Mouse (Mus musculus): ENCODE measurements around the gene Eef1akmt4. TPM values are rescaled to one million over a fixed set of nuclear protein-coding genes. Genes with fewer than 3 reads are reported as not detected.

Gene Eef1akmt4
- polyA plus RNA-seq, 1 experiment from 2014 or later, result 33.1 TPM

GRCm38 (mm10) chr16:20595737-20596136, 15.7 kb upstream of the Eef1akmt4 start:
- ATAC-seq (ENCODE audit: low read depth) (no peak), DNase-seq (ENCODE audit: low spot score) (no peak)
- H3K9me3 ChIP-seq (ENCODE audit: control insufficient read depth, low read length), result no peaks in the 10 kb centered on the region
- H3K36me3 ChIP-seq (ENCODE audit: control insufficient read depth, insufficient read depth, low read length), result no peaks in the 10 kb centered on the region
- peaks cover 34% of the 10 kb centered on the region for H3K27me3 ChIP-seq (replicated peaks; ENCODE audit: control insufficient read depth, insufficient read depth, low read length)
- no peak overlapping the region for H3K9ac ChIP-seq (ENCODE audit: low read depth, low read length)
- no peak overlapping the region for H3K4me2 ChIP-seq (ENCODE audit: low read depth, low read length)
- 92% methylated on average over 4 of the region's 4 CpGs for WGBS
- H3K27ac ChIP-seq (replicated peaks; ENCODE audit: low read depth, low read length), result no peak overlapping the region
- no peak overlapping the region for H3K4me3 ChIP-seq (ENCODE audit: low read depth, low read length)
- H3K4me1 ChIP-seq (ENCODE audit: control insufficient read depth, insufficient read depth, low read length), result no peaks in the 10 kb centered on the region

GRCm38 (mm10) chr16:20596687-20597441, 14.5 kb upstream of the Eef1akmt4 start:
- WGBS, result 46% methylated on average over 7 of the region's 7 CpGs
- Histone ChIP-seq H3K4me3 (ENCODE audit: low read depth, low read length) (no peak overlapping the region), H3K4me1 (ENCODE audit: control insufficient read depth, insufficient read depth, low read length) (no peaks in the 10 kb centered on the region), H3K36me3 (ENCODE audit: control insufficient read depth, insufficient read depth, low read length) (no peaks in the 10 kb centered on the region), H3K9me3 (ENCODE audit: control insufficient read depth, low read length) (no peaks in the 10 kb centered on the region), H3K9ac (ENCODE audit: low read depth, low read length) (no peak overlapping the region), H3K4me2 (ENCODE audit: low read depth, low read length) (no peak overlapping the region), H3K27ac (replicated peaks; ENCODE audit: low read depth, low read length) (no peak overlapping the region), H3K27me3 (replicated peaks; ENCODE audit: control insufficient read depth, insufficient read depth, low read length) (peaks cover 22% of the 10 kb centered on the region)
- ATAC-seq (ENCODE audit: low read depth) (no peak), DNase-seq (ENCODE audit: low spot score) (no peak)

- Histone ChIP-seq H3K27me3 (replicated peaks; ENCODE audit: control insufficient read depth, insufficient read depth, low read length) (no peaks in the 10 kb centered on the region), H3K4me1 (ENCODE audit: control insufficient read depth, insufficient read depth, low read length) (no peaks in the 10 kb centered on the region), H3K9ac (ENCODE audit: low read depth, low read length) (no peak overlapping the region), H3K4me2 (ENCODE audit: low read depth, low read length) (no peak overlapping the region), H3K4me3 (ENCODE audit: low read depth, low read length) (no peak overlapping the region), H3K9me3 (ENCODE audit: control insufficient read depth, low read length) (no peaks in the 10 kb centered on the region), H3K36me3 (ENCODE audit: control insufficient read depth, insufficient read depth, low read length) (peaks cover 13% of the 10 kb centered on the region; the same call in 1 of the 2 replicates), H3K27ac (replicated peaks; ENCODE audit: low read depth, low read length) (no peak overlapping the region)
- no peak for ATAC-seq (ENCODE audit: low read depth)
- peak; percentile 14 for DNase-seq (ENCODE audit: low spot score)
- WGBS, result 67% methylated on average over 5 of the region's 5 CpGs
Observed at GRCm38 (mm10) chr16:20600511-20600910, 10.9 kb upstream of the Eef1akmt4 start.

- H3K27ac ChIP-seq (replicated peaks; ENCODE audit: low read depth, low read length), result no peak overlapping the region
- H3K4me1 ChIP-seq (ENCODE audit: control insufficient read depth, insufficient read depth, low read length), result no peaks in the 10 kb centered on the region
- no peak overlapping the region for H3K4me2 ChIP-seq (ENCODE audit: low read depth, low read length)
- peaks cover 37% of the 10 kb centered on the region for H3K36me3 ChIP-seq (ENCODE audit: control insufficient read depth, insufficient read depth, low read length)
- no peak overlapping the region for H3K4me3 ChIP-seq (ENCODE audit: low read depth, low read length)
- H3K9me3 ChIP-seq (ENCODE audit: control insufficient read depth, low read length), result no peaks in the 10 kb centered on the region
- WGBS, result 58% methylated on average over 8 of the region's 9 CpGs
- H3K9ac ChIP-seq (ENCODE audit: low read depth, low read length), result no peak overlapping the region
- ATAC-seq (ENCODE audit: low read depth), result peak; percentile 62; the same call in 1 of the 2 replicates
- DNase-seq (ENCODE audit: low spot score), result peak; percentile 88
- H3K27me3 ChIP-seq (replicated peaks; ENCODE audit: control insufficient read depth, insufficient read depth, low read length), result no peaks in the 10 kb centered on the region
Observed at GRCm38 (mm10) chr16:20604705-20605104, 6.7 kb upstream of the Eef1akmt4 start.

- H3K27me3 ChIP-seq (replicated peaks; ENCODE audit: control insufficient read depth, insufficient read depth, low read length), result no peaks in the 10 kb centered on the region
- H3K9me3 ChIP-seq (ENCODE audit: control insufficient read depth, low read length), result no peaks in the 10 kb centered on the region
- DNase-seq (ENCODE audit: low spot score) (peak; percentile 89), ATAC-seq (ENCODE audit: low read depth) (peak; percentile 74)
- WGBS, result 1% methylated on average over 28 of the region's 28 CpGs
- peak overlapping the region; percentile 56 for H3K27ac ChIP-seq (replicated peaks; ENCODE audit: low read depth, low read length)
- peak overlapping the region; percentile 83 for H3K9ac ChIP-seq (ENCODE audit: low read depth, low read length)
- H3K4me3 ChIP-seq (ENCODE audit: low read depth, low read length), result peak overlapping the region; percentile 84
- peaks cover 11% of the 10 kb centered on the region for H3K4me1 ChIP-seq (ENCODE audit: control insufficient read depth, insufficient read depth, low read length)
- peaks cover 22% of the 10 kb centered on the region for H3K36me3 ChIP-seq (ENCODE audit: control insufficient read depth, insufficient read depth, low read length)
- peak overlapping the region; percentile 84 for H3K4me2 ChIP-seq (ENCODE audit: low read depth, low read length)
Observed at GRCm38 (mm10) chr16:20610501-20611356, 664 bp upstream of the Eef1akmt4 start.

- Histone ChIP-seq H3K9ac (ENCODE audit: low read depth, low read length) (peak overlapping the region; percentile 75; the same call in 1 of the 2 replicates), H3K27me3 (replicated peaks; ENCODE audit: control insufficient read depth, insufficient read depth, low read length) (peaks cover 31% of the 10 kb centered on the region)
Observed at GRCm38 (mm10) chr16:20619541-20620398, 8.4 kb downstream of the Eef1akmt4 start.

GRCm38 (mm10) chr16:20620399-20620735, 9.0 kb downstream of the Eef1akmt4 start:
- ATAC-seq (ENCODE audit: low read depth) (0 out of 2 replicates have a peak, but pooled peaks have one; percentile 7), DNase-seq (ENCODE audit: low spot score) (no peak)
- peak overlapping the region; percentile 75; the same call in 1 of the 2 replicates for H3K9ac ChIP-seq (ENCODE audit: low read depth, low read length)
- no peak overlapping the region for H3K27ac ChIP-seq (replicated peaks; ENCODE audit: low read depth, low read length)
- H3K27me3 ChIP-seq (replicated peaks; ENCODE audit: control insufficient read depth, insufficient read depth, low read length), result peaks cover 31% of the 10 kb centered on the region
- no peaks in the 10 kb centered on the region for H3K9me3 ChIP-seq (ENCODE audit: control insufficient read depth, low read length)
- 2% methylated on average over 9 of the region's 9 CpGs for WGBS
- peaks cover 20% of the 10 kb centered on the region for H3K4me1 ChIP-seq (ENCODE audit: control insufficient read depth, insufficient read depth, low read length)
- H3K4me3 ChIP-seq (ENCODE audit: low read depth, low read length), result peak overlapping the region; percentile 74
- H3K4me2 ChIP-seq (ENCODE audit: low read depth, low read length), result peak overlapping the region; percentile 99
- H3K36me3 ChIP-seq (ENCODE audit: control insufficient read depth, insufficient read depth, low read length), result no peaks in the 10 kb centered on the region

More at GRCm38 (mm10) chr16:20619541-20620398, 8.4 kb downstream of the Eef1akmt4 start:
- Histone ChIP-seq H3K36me3 (ENCODE audit: control insufficient read depth, insufficient read depth, low read length) (no peaks in the 10 kb centered on the region), H3K4me2 (ENCODE audit: low read depth, low read length) (peak overlapping the region; percentile 99), H3K4me3 (ENCODE audit: low read depth, low read length) (peak overlapping the region; percentile 74), H3K9me3 (ENCODE audit: control insufficient read depth, low read length) (no peaks in the 10 kb centered on the region), H3K4me1 (ENCODE audit: control insufficient read depth, insufficient read depth, low read length) (peaks cover 20% of the 10 kb centered on the region), H3K27ac (replicated peaks; ENCODE audit: low read depth, low read length) (no peak overlapping the region)
- ATAC-seq (ENCODE audit: low read depth) (peak; percentile 52), DNase-seq (ENCODE audit: low spot score) (peak; percentile 54)
- WGBS, result 11% methylated on average over 16 of the region's 83 CpGs

- peak overlapping the region; percentile 75 for H3K9ac ChIP-seq (ENCODE audit: low read depth, low read length)
- H3K4me1 ChIP-seq (ENCODE audit: control insufficient read depth, insufficient read depth, low read length), result peaks cover 20% of the 10 kb centered on the region
- under 1% methylated on average over 19 of the region's 32 CpGs for WGBS
- no peaks in the 10 kb centered on the region for H3K9me3 ChIP-seq (ENCODE audit: control insufficient read depth, low read length)
- peaks cover 31% of the 10 kb centered on the region for H3K27me3 ChIP-seq (replicated peaks; ENCODE audit: control insufficient read depth, insufficient read depth, low read length)
- no peak overlapping the region for H3K27ac ChIP-seq (replicated peaks; ENCODE audit: low read depth, low read length)
- no peaks in the 10 kb centered on the region for H3K36me3 ChIP-seq (ENCODE audit: control insufficient read depth, insufficient read depth, low read length)
- DNase-seq (ENCODE audit: low spot score) (peak; percentile 28), ATAC-seq (ENCODE audit: low read depth) (0 out of 2 replicates have a peak, but pooled peaks have one; percentile 1)
- H3K4me2 ChIP-seq (ENCODE audit: low read depth, low read length), result peak overlapping the region; percentile 99
- H3K4me3 ChIP-seq (ENCODE audit: low read depth, low read length), result peak overlapping the region; percentile 74
Observed at GRCm38 (mm10) chr16:20620751-20621190, 9.4 kb downstream of the Eef1akmt4 start.
